Mouse (Mus musculus) spleen, adult 18-20 months (tissue): ENCODE results near the gene Actg1.

Source experiments
- DNase-seq, 2 experiments: peaks; one replicate each; pipeline ENCODE4 v3.0.0; 2022; ENCODE audit warnings: mixed read lengths in 2 of 2

Gene Actg1

DNA sequence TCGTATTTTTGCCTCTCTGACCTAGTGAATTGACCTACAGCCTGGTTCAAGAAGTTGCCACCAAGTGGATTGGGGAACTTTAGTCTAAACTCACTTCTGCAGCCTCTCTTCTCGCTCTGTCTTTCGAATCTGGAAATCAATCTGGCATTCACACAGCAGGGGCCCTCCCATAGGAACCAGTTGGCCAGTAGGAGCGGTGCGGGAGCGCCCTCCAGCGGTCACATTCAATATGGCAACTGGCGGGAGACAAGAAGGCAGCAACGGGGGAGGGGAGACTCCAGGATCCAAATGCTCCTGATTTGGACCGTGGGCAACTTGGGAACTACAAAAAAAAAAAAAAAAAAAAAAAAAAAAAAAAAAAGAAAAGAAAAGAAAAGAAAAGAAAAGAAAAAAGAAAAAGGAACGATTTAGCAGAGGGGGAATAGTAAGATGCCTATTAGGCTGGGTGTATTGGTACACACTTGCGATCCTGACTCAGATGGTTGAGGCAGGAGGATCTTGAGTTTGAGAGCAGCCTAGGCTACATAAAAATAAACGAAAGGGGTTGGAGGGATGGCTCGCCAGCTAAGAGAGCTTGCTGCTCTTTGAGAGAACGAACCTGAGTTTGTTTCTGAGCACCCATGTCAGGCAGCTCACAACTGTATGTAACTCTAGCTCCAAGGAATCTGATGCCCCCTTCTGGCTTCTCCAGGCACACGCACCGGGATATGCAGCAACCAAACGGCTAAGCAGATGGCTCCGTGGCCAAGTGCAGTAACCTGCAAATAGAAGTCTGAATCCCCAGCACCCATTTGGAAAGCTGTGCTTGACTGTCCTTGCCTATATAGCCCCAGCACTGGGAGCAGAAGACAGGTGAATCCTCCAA lies 40.5 kb downstream of the Actg1 start:
- peak; percentile 72 to 89 for DNase-seq

DNA sequence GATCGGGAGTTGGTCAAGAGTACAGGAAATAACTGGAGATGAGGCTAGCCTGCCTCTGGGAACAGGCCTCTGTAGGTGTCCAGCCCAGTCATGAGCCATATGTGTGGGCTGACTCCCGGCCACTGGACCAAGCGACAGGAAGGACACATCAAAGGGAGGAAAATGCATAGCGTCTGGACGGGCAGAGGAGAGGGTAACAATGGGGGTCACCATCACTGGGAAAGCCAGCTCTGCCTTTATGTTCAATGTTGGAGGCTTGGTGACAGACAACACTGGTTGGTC lies 41.3 kb downstream of the Actg1 start:
- no peak for DNase-seq

DNA sequence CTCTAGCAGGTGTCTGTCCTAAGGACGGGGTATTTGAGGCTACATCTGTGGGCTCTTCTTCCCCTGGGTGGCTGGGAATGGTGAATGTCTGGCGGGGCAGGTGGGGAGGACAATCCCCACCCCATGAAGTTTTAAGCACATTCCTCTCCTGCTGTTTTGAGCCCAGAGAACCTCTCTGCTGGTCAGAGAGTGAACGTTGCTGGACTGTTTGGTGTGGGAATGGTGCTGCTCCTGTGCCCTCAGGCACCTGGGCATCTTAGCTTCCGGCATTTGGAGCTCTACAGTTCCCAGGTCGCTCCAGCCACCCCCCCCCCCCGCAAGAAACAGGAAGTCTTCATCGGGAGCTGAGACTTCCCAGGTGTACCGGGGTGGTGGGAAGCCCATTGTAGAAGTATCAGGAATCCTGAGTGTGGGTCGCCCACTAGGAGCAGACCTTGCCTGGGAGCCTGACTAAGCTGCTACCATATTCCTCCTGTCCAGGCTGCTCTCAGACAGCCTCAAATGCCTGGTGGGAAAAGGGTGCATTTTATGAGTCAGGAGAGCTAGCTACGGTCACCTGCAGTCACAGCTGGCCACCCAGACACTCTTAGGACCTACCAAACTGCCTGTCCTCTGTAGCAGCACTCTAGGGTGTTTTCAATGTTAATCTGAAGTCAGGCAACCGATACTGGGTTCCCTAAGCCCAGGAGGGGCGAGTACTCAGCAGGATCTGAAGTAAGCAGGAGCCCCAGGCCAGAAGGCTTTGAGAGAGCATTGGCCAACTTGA lies 41.8 kb downstream of the Actg1 start:
- no peak for DNase-seq

DNA sequence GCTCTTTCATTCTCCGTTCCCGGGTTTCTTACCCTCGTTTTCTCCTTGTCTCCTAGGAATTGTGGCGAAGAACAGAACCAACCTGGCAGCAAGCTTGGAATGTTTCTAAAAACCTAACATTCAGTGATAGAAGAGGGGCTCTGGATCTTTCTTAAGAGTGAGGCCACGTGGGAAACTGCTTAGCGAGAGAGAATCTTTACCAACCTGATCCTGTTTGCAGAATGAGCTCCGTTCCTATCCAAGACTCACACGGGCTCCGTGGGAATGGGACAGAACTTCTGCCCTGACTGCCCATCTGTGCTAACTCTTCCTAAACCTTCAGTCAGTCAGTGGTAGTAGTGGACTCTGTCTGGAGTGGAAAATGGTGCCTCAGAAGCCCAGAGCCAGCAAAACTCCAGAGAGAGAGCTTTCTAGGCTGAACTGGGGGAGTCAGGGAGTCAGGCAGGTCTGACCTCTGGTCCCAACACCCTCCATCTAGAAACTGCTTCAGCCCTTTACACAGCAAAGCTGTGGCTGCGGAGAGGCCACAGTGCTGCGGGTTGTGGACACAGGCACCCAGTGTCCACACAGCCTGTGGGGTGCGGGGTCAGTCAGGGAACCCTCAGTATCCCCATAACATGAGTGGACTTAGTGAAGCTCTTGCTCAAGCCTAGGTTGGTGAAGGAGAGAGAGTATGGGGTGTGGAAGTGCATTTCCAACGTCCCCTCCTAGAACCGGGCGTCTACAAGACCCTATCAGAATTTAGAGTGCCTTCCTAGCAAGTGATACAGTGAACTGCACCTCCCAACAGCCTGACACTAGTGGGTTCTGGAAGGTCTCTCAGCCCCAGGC lies 42.6 kb downstream of the Actg1 start:
- DNase-seq: no peak

DNA sequence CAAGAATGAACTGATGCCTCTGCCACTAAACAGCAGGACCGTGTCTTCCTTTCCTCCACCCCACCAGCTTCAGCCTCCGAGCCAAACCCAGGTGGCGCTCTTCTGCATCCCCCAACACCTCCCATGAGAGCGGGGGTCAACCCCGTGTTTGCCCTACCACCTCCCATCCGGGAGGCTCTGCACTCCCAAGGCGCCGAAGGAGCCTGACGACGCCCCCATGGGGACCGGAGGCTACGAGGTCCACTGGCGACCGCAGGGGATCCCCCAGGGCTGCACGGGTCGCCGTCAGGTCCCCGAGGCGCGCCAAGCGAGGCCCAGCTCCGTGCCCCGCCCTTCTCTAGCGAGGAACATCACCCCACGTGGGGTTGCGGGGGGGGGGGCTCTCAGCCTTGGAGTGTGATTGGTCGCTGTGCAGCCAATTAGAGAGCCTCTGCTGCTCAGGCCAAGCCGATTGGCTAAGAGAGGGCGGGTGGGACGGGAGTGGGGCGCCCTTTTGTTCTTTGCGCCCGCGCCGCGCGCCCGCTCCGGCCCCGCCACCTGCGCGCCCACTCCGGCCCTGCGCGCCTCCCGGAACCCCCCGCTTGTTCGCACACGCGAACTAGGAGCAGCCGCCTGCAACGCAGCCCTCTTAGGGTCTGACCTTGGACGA lies 43.3 kb downstream of the Actg1 start:
- peak; percentile 84 for DNase-seq

DNA sequence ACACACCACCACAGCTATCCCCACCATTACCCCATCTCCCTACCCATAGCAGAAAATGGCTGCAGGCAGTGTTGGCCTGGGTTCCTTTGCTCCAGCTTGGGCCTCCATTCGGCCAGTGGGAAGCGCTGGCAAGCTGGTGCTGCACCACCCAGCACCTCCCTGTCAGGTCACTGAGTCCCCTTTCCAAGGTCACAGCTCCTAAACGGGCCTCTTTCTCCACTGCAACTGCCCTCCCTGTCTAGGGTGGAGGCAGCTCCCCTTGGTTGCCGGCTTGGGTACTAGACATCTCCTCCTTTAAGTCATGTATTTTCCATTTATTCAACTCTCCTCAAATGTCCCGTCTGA lies 44.0 kb downstream of the Actg1 start:
- no peak for DNase-seq

DNA sequence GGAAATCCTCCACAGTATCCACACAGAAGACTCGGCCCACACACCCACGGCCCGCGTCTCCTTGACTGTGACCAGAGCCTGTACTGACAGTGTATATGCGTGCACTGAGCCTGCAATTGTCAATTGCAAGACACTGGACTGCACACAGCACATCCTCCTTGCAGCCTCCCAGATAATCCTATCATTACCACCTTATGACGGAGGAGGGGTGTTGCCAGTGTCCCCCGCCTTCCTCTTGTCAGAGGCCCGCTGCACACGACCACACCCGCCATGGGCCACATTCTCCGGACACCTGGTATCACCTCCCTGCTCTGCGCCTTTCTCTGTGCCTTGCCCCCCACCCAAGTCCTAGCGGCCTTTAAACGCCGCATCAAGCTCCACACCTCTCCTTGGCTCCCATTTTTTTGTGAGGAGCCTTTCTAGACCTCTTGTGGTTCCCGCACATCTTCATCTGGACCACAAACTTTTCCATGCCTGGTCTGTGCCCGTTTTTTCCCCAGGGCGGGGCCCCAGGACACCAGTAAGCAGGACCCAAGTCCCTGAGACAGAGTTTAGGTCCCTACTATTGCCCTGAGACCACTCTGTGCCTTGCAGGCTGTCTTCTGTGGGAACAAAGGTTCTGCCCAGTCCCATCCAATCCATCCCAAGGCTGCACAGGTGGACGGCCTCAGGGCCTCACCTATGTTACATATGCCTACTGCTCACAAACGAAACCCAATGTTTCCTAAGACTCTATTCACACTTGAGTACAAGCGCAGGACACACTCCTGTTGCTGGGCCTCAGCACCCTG lies 44.6 kb downstream of the Actg1 start:
- DNase-seq: no peak

DNA sequence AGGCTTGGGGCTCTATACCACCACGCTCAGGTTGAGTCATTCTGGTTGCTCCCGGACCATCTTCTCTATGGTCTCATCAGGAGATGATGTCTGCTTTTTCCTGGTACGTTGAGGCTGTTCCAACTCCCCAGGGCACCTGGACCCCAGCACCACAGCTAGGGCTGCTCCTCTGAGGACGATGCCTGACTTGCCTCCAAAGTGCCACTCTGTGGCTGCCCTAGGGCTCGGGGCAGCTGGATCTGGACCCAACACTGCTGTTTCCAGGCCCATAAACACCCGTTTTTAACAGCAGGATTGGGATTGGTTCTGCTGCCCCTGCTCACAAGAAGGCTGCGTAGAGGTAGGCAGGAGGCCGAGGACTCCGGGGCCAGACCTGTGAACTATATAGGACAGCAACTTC lies 45.2 kb downstream of the Actg1 start:
- DNase-seq: no peak

DNA sequence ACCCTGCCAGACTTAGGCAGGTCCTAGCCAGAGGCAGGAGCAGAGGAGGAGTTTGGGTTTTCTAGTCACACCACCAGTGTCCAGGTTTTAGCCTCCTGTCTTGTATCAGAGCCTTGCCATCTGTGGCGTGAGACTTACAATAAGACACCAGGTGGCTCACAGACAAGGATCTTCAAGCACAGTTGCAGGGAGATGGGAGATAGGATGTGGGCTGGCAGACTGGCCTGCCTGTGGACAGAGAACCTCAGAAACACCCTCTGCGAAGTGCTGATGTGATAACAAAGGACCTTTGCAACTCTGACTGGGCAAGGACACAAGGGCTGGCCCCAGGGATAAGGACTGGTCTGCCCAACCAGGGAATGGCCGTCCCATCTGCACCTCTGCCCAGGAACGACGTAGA lies 48.9 kb downstream of the Actg1 start:
- DNase-seq: no peak

DNA sequence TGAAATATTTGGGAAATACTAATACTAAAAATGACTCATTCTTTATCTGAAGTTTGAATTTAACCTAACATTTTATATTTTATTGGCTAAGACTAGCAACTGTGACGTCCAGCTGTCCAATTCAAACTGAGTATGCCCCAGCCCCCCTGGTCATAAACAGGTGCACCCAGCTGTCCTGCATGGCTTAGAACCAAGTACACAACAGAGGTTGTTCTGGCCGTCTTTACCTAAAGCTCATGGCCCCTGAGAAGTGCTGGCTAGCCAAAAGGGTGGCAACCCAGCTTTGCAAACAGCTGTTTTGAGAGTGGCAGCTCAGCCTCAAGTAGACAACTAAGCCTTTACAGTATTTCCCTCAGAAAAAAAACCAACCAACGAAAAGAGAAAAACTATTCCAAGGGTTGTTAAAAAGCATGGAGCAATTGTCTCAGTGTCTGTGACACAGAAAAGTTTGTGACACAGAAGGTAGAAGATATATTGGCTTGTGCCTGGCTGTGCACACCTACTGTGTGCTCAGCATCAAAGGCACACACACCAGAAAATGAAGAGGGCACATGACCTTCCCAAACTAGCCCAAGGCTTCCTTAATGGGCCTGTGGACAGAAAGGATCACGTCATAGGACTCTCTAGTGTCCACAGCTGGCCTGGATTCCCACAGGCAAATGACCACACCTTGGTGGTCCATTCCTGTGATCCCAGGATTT lies 49.8 kb downstream of the Actg1 start:
- DNase-seq: no peak

DNA sequence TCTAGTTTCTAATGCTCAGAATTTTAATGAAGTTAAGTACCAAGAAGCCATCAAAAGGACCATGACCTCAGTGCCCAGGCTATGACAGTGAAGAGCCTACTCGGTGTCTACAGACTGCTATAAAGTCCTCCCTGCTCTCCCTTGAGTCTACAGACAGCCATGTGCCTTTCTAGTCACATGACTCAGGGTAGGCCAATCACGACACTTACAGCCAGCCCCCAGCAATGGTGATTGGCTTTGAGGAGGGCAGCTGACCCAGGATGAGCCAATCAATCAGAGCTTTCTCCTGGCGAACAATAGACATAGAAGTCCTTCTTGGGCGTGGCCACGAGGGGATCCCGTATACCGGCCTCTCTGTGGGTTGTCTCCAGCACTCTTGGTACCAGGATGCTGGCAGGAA lies 50.6 kb downstream of the Actg1 start:
- no peak for DNase-seq

DNA sequence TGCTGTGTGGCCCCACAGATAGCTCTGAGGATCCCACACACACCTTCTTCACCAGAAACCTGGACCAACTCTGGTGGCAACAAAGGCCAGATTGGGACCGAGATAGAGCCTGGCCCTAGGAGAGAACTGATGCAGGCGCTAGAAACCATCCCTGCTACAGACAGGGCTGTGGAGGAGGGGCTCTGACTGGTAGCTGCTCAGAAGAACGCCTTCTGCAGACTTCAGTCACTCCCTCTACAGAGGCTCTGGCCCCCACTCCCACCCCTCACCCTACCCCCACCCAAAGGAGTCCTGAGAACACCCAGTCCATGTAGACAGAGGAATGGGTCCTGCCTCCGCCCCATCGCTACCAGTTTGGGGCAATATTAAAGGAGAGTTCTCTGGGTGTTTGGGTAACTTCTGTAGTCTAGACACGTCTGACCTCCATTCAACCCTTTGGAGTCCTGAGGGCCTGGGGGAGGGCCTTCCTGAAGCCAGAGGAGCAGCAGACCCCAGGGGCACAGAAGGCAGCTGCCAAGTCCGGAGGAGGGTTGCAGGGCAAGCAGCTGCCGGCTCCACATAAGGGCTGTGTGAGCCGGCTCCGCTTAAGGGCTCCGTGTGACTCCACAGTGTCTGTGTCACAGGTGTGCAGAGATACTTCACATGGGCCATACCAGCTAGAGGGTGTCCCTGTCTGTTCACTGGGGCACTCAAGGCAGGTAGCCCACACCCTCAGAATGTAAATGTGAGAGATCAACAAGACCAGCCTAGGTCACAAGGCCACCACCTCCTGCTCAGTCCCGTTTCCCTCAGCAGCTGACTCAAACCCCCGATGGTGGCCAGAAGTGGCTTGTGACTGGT lies 51.8 kb downstream of the Actg1 start:
- no peak for DNase-seq
